In the genomic region with DNA sequence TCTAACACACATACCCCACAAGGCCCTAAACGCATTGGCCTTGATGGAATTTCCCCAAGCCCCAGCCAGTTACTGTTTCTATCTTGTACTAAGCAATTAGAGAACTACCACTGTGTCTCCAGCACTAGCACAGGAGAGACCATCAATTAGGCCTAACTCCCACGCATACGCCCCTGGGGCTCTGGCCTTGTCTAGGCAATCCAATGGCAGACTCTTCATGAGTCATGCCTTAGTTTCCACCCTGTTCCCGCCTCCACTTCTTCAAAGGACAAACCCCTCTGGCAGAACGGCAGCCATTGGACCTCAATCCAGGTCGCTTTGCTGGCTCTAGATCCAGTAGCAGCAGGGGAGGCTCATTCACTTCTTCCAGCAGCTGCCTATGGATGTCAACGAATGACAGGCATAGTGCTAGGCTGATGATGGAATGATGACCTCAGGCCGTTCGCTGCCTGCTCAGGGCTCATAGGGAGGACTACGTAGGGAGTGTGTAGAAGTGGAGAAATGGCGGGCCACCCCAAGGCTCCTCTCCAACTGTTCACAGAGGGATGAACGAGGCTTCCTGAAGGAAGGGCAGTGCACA, we compare ENCODE assay signal across 18 mouse cellular contexts.
"Had no signal": no experiment of that assay in that cellular context is flagged by ENCODE, and none has a peak within 500 bp of the region (broad histone marks: within the 10 kb centered on the region; RNA-seq: fewer than 3 reads in every experiment).

No protein-coding gene starts in this region.

- H3K4me1 ChIP-seq: liver, embryonic 13.5 days; megakaryocyte, embryonic 14.5 days; midbrain, embryonic 10.5 days; midbrain, embryonic 13.5 days had no signal

- H3K36me3 ChIP-seq: liver, embryonic 13.5 days; midbrain, embryonic 10.5 days; midbrain, embryonic 13.5 days had no signal

- ATAC-seq: midbrain, embryonic 13.5 days; midbrain, embryonic 16.5 days had no signal

- DNase-seq: kidney, adult 9 months; kidney, postnatal 25 days; layer of hippocampus, adult 9-11 months; liver, embryonic 13.5 days; lung, embryonic 14.5 days; lung, postnatal 10 days; lung, postnatal 36 days; right cerebral cortex, adult 18-20 months; right cerebral cortex, postnatal 14 days; right cerebral cortex, postnatal 4 days; thymus, postnatal 36 days had no signal

- H3K27ac ChIP-seq: kidney, postnatal 0 days; layer of hippocampus, adult 2 months; liver, embryonic 13.5 days; midbrain, embryonic 10.5 days; midbrain, embryonic 13.5 days; stomach, postnatal 0 days had no signal

- H3K27me3 ChIP-seq: liver, embryonic 13.5 days; megakaryocyte, embryonic 14.5 days; midbrain, embryonic 13.5 days had no signal

- H3K4me2 ChIP-seq: liver, embryonic 13.5 days; lung, embryonic 14.5 days; midbrain, embryonic 13.5 days had no signal

- H3K9me3 ChIP-seq: liver, embryonic 13.5 days; megakaryocyte, embryonic 14.5 days; midbrain, embryonic 10.5 days; midbrain, embryonic 13.5 days had no signal

- H3K9ac ChIP-seq: liver, embryonic 13.5 days; lung, embryonic 14.5 days; midbrain, embryonic 13.5 days had no signal

- H3K4me3 ChIP-seq: layer of hippocampus, adult 2 months; liver, embryonic 13.5 days; megakaryocyte, embryonic 14.5 days; midbrain, embryonic 10.5 days; midbrain, embryonic 13.5 days had no signal
